Mouse (Mus musculus) heart, embryonic 14.5 days (tissue): ENCODE data around the gene Kifap3. TPM values are rescaled to one million over a fixed set of nuclear protein-coding genes. Genes with fewer than 3 reads are reported as not detected.

Source experiments
- ATAC-seq: fragments of 200-750 bp; cut with Nextera tagmentation; 2 replicates; pipeline ENCODE4 v1.8.0; 2017; ENCODE audit warnings: low read depth, moderate TSS enrichment; ENCODE audit not compliant: insufficient number of reproducible peaks, insufficient read depth, low FRiP score
- H3K27ac ChIP-seq, 2 experiments: fragments of 200-500 bp in 1 of 2; fragments of 300-500 bp in 1 of 2; sonication (generic) in 1 of 2; replicated peaks in 1 of 2; 2 replicates each; pipeline ENCODE4 v1.5.1; 2012 to 2014; ENCODE audit warnings: low read depth in 2 of 2, low read length in 2 of 2, control low read depth in 1 of 2, mild to moderate bottlenecking in 1 of 2, mixed read lengths in 1 of 2; ENCODE audit not compliant: control insufficient read depth in 1 of 2, insufficient read depth in 1 of 2
- H3K27me3 ChIP-seq: fragments of 300-500 bp; sonication (generic); 2 replicates; pipeline ENCODE4 v1.6.1; 2014; ENCODE audit warnings: mild to moderate bottlenecking, low read length, control low read depth; ENCODE audit not compliant: control insufficient read depth, insufficient read depth
- H3K36me3 ChIP-seq: fragments of 300-500 bp; sonication (generic); 2 replicates; pipeline ENCODE4 v1.6.1; 2014; ENCODE audit warnings: mild to moderate bottlenecking, control low read depth, low read length, mixed read lengths; ENCODE audit not compliant: control insufficient read depth, insufficient read depth
- H3K4me1 ChIP-seq, 2 experiments: fragments of 200-500 bp in 1 of 2; fragments of 300-500 bp in 1 of 2; sonication (generic) in 1 of 2; 2 replicates each; pipeline ENCODE4 v1.6.1; 2012 to 2014; ENCODE audit warnings: low read length in 2 of 2, control low read depth in 1 of 2, mixed read lengths in 1 of 2; ENCODE audit not compliant: control insufficient read depth in 2 of 2, insufficient read depth in 2 of 2
- H3K4me2 ChIP-seq: fragments of 300-500 bp; sonication (generic); 2 replicates; pipeline ENCODE4 v1.6.1; 2014; ENCODE audit warnings: mild to moderate bottlenecking, low read length
- H3K4me3 ChIP-seq, 2 experiments: fragments of 200-500 bp in 1 of 2; fragments of 300-500 bp in 1 of 2; sonication (generic) in 1 of 2; 2 replicates each; pipeline ENCODE4 v1.5.1; 2012 to 2014; ENCODE audit warnings: low read length in 2 of 2, mild to moderate bottlenecking in 2 of 2, control low read depth in 1 of 2, low read depth in 1 of 2, moderate library complexity in 1 of 2; ENCODE audit not compliant: control insufficient read depth in 1 of 2, insufficient read depth in 1 of 2
- H3K9ac ChIP-seq: fragments of 300-500 bp; sonication (generic); 2 replicates; pipeline ENCODE4 v1.6.1; 2014; ENCODE audit warnings: mild to moderate bottlenecking, low read length
- H3K9me3 ChIP-seq: fragments of 300-500 bp; sonication (generic); 2 replicates; pipeline ENCODE4 v1.6.1; 2016; ENCODE audit warnings: low read length, control low read depth; ENCODE audit not compliant: control insufficient read depth
- WGBS: fragments of 180-500 bp; shearing (Covaris S2); extraction: QIAGEN DNeasy Blood & Tissue Kit; methylation state at CpG from one replicate; pipeline ENCODE4 v1.1.7; 2014; 5-methylcytosine and 5-hydroxymethylcytosine counted together
- polyA plus RNA-seq: library from polyadenylated mRNA; unstranded; fragments of >200 nt; fragmentation: Nextera tagmentation; extraction: Ambion mirVana; gene quantifications from 2 replicates; pipeline ENCODE4 v1.2.1, GENCODE M21; 2014

The Kifap3 gene
- polyA plus RNA-seq, 1 experiment from 2014 or later: 25.7 TPM

- Histone ChIP-seq H3K9me3 (no peaks in the 10 kb centered on the region), H3K36me3 (no peaks in the 10 kb centered on the region), H3K9ac (no peak overlapping the region), H3K4me3 (no peak overlapping the region), H3K27me3 (no peaks in the 10 kb centered on the region), H3K27ac (no peak overlapping the region), H3K4me1 (no peaks in the 10 kb centered on the region), H3K4me2 (no peak overlapping the region)
- WGBS: 70% methylated on average over 5 of the region's 5 CpGs
- ATAC-seq: no peak
These were observed 118.9 kb downstream of the Kifap3 start for GRCm38 (mm10) chr1:163898291-163898764.

DNA sequence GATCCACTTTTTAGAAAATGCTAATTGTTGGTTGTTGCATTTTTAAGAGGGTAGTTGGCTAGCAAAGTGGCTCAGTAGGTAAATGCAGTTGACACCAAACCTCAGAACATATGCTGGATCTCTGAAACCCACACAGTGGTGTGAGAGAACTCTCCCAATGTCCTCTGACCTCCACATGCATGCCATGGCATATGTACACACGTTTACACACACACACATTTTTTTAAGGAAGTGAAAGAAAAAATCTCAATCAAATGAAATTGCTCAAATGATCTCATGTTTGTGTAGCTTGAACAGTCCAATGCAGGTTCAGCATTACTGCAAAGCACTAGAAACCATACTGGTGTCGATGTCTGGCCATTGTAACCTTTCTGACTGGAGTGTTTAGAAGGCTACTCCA, 120.2 kb downstream of the Kifap3 start:
- Histone ChIP-seq H3K4me1 (no peaks in the 10 kb centered on the region), H3K27ac (no peak overlapping the region), H3K4me3 (no peak overlapping the region), H3K9ac (no peak overlapping the region), H3K9me3 (no peaks in the 10 kb centered on the region), H3K27me3 (no peaks in the 10 kb centered on the region), H3K36me3 (no peaks in the 10 kb centered on the region), H3K4me2 (no peak overlapping the region)
- 87% methylated on average over 2 of the region's 2 CpGs for WGBS
- ATAC-seq: no peak

GRCm38 (mm10) chr1:163900168-163900567, 120.8 kb downstream of the Kifap3 start:
- no peak overlapping the region for H3K4me3 ChIP-seq
- H3K9ac ChIP-seq: no peak overlapping the region
- H3K9me3 ChIP-seq: no peaks in the 10 kb centered on the region
- no peak overlapping the region for H3K27ac ChIP-seq
- WGBS: 82% methylated on average over 2 of the region's 2 CpGs
- H3K36me3 ChIP-seq: no peaks in the 10 kb centered on the region
- no peak overlapping the region for H3K4me2 ChIP-seq
- no peak for ATAC-seq
- no peaks in the 10 kb centered on the region for H3K4me1 ChIP-seq
- no peaks in the 10 kb centered on the region for H3K27me3 ChIP-seq

GRCm38 (mm10) chr1:163903411-163903810, 124.0 kb downstream of the Kifap3 start:
- Histone ChIP-seq H3K36me3 (no peaks in the 10 kb centered on the region), H3K27me3 (no peaks in the 10 kb centered on the region), H3K9me3 (no peaks in the 10 kb centered on the region), H3K4me3 (no peak overlapping the region), H3K4me2 (no peak overlapping the region), H3K27ac (no peak overlapping the region), H3K9ac (no peak overlapping the region), H3K4me1 (no peaks in the 10 kb centered on the region)
- ATAC-seq: no peak
- WGBS: 75% methylated on average over 3 of the region's 3 CpGs

DNA sequence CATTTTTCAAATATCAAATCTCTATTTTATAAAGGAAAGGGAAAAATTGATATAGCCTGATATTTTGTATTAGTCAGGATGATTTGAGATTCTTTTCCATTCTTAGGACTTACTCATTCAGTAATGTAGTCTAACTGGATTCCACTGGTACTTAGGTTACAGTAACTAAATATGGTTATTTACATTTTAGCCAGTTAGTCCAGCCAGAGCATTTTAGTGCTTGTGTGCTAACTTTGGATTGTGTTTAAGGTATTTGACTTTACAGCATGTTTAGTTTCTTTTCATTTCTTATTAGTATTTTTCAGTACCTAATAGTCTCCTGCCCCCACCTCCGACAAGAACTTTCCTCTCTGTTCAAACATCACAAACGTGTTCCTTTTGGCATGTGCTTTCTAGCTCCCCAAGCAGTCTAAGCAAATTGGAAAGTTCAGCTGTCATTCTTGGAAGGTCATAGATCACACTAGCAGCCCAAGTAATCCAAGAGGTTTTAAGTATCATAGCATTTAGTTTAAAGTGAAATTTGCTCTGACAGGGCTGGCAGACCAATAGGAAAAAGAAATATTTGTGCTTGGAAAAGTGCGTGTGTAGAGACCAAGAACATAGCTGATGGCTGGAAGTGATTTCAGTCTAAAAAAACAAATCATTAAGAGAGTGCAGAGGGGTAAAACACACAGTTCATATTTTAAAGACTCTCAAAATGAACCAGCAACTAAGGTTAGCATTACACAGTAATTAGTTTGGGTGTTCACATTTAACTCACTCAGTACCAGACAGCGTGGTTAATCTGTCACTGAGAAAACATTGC, 127.8 kb downstream of the Kifap3 start:
- WGBS: 67% methylated on average over 4 of the region's 4 CpGs
- H3K4me1 ChIP-seq: no peaks in the 10 kb centered on the region
- no peaks in the 10 kb centered on the region for H3K27me3 ChIP-seq
- no peak overlapping the region for H3K27ac ChIP-seq
- no peak for ATAC-seq
- H3K9me3 ChIP-seq: no peaks in the 10 kb centered on the region
- H3K36me3 ChIP-seq: no peaks in the 10 kb centered on the region
- no peak overlapping the region for H3K4me2 ChIP-seq
- no peak overlapping the region for H3K4me3 ChIP-seq
- no peak overlapping the region for H3K9ac ChIP-seq

- H3K4me1 ChIP-seq: no peaks in the 10 kb centered on the region
- H3K36me3 ChIP-seq: no peaks in the 10 kb centered on the region
- H3K27ac ChIP-seq: no peak overlapping the region
- no peaks in the 10 kb centered on the region for H3K9me3 ChIP-seq
- no peak for ATAC-seq
- H3K4me3 ChIP-seq: no peak overlapping the region
- H3K4me2 ChIP-seq: no peak overlapping the region
- no peak overlapping the region for H3K9ac ChIP-seq
- no peaks in the 10 kb centered on the region for H3K27me3 ChIP-seq
- 17% methylated on average over 11 of the region's 11 CpGs for WGBS
These were observed 129.0 kb downstream of the Kifap3 start for GRCm38 (mm10) chr1:163908389-163908788.

- H3K27me3 ChIP-seq: no peaks in the 10 kb centered on the region
- no peak for ATAC-seq
- H3K9me3 ChIP-seq: no peaks in the 10 kb centered on the region
- H3K9ac ChIP-seq: no peak overlapping the region
- no peaks in the 10 kb centered on the region for H3K36me3 ChIP-seq
- no peak overlapping the region for H3K27ac ChIP-seq
- no peaks in the 10 kb centered on the region for H3K4me1 ChIP-seq
- 5% methylated on average over 2 of the region's 2 CpGs for WGBS
- H3K4me2 ChIP-seq: no peak overlapping the region
- no peak overlapping the region for H3K4me3 ChIP-seq
These were observed 131.0 kb downstream of the Kifap3 start for GRCm38 (mm10) chr1:163910343-163910742.

DNA sequence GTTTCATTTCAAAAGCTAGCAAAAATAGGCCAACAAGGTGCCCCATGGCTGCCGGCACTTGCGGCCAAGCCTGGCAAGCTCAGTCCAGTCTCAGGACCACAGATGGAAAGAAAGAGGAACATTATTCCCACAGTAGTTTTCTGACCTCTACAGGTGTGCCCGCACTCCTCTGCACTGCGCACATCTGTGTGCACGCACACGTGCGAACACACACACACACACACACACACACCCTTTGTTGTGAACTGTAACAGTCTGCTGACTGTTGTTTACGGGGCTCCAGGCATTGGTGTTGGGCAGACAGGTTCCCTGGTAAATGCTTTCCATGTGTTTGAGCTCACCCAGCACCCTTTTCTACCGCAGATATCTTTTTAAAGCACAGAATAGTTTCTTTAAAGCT, 131.4 kb downstream of the Kifap3 start:
- no peak overlapping the region for H3K4me3 ChIP-seq
- H3K36me3 ChIP-seq: no peaks in the 10 kb centered on the region
- no peak for ATAC-seq
- H3K27ac ChIP-seq: no peak overlapping the region
- H3K9me3 ChIP-seq: no peaks in the 10 kb centered on the region
- 85% methylated on average over 9 of the region's 9 CpGs for WGBS
- no peaks in the 10 kb centered on the region for H3K4me1 ChIP-seq
- no peak overlapping the region for H3K9ac ChIP-seq
- H3K4me2 ChIP-seq: no peak overlapping the region
- no peaks in the 10 kb centered on the region for H3K27me3 ChIP-seq
